Mouse (Mus musculus) bone marrow macrophage, adult 2 months (primary cell): Measurements from ENCODE around the gene Fars2.

Experiments used
- CTCF ChIP-seq: IDR thresholded peaks from 2 replicates; pipeline ENCODE4 v1.5.1; 2012; ENCODE audit warnings: low read depth, mild to moderate bottlenecking, low read length, moderate library complexity
- POLR2A ChIP-seq: IDR thresholded peaks from 2 replicates; pipeline ENCODE4 v1.6.1; 2012; ENCODE audit warnings: mild to moderate bottlenecking, low read depth, low read length, borderline replicate concordance

DNA sequence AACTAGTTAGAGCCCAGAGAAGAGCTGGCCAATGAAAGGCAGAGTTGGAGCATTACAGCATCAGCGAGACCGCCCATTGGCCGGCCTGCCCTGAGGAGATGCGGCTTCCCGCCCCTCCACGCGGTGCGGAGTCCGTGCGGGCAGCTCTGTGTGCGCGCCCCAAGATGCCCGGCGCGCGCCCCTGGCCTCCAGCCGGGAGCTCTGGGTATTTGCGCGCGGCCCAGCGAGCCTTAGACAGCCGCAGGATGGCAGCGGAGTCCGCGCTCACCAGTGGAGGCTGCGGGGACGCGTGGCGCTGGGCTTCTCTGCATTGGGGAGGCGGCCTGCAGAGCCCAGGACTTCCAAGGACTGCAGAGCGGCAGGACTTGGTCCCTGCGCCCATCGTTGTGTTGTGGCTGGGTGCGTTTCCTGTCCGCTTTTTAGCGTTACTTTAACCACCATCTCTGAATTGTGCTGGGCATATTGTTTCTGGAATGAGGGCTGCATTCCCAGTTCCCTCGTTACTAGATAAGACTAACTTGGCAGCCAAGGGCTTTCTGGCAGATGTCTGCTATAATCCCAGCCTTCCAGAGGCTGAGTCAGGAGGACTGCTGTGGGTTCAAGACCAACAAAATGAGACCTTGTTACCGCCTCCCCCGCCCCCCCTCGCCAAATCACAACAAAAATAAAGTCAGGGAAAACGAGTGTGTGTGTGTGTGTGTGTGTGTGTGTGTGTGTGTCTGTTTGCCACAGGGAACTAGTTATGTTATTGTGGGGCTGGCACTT lies 461.5 kb downstream of the Fars2 start:
- TF ChIP-seq POLR2A (no peak), CTCF (no peak)
